Mouse (Mus musculus): ENCODE results near the gene Prkab2. TPM values are rescaled to one million over a fixed set of nuclear protein-coding genes. Genes with fewer than 3 reads are reported as not detected.

The Prkab2 gene
- total and polyA plus RNA-seq, 3 experiments: 3.3 to 7.0 TPM; not detected in 1

DNA sequence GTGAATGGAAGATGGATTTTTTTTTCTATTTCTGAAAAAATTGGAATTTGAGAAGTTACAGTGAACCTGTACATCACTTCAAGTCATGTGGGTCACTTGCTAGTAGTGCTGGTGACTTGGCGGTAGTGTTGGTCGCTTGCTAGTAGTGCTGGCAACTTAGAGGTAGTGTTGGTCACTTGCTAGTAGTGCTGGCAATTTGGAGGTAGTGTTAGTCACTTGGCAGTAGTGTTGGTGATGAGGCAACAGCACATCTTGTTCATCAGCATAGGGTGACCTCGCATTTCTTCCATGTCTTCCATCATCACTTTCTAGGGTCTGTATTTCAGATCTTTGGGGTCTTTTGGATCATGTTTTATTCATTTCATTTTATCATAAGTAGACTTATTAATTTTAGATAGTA, 18.1 kb downstream of the Prkab2 start:
- Histone ChIP-seq H3K79me2 (ENCODE audit: control insufficient read depth, insufficient read depth, low read length, poor library complexity) (no peaks in the 10 kb centered on the region; the same call in 1 of the 2 replicates), H3K9ac (ENCODE audit: control insufficient read depth, low read depth, low read length, poor library complexity, severe bottlenecking) (no peak overlapping the region), H3K36me3 (ENCODE audit: control insufficient read depth in 1 of 2, insufficient read depth in 2 of 2, low read length in 2 of 2) (no peaks in the 10 kb centered on the region), H3K27me3 (ENCODE audit: control insufficient read depth in 1 of 2, insufficient read depth in 2 of 2, low read length in 2 of 2) (no peaks in the 10 kb centered on the region), H3K4me3 (ENCODE audit: control insufficient read depth in 1 of 2, insufficient read depth in 1 of 2, low read depth in 2 of 2, low read length in 2 of 2) (no peak overlapping the region), H3K9me3 (replicated peaks; ENCODE audit: insufficient read depth, low read length) (no peaks in the 10 kb centered on the region), H3K4me1 (ENCODE audit: control insufficient read depth in 1 of 2, insufficient read depth in 2 of 2, low read length in 2 of 2) (no peaks in the 10 kb centered on the region), H3K27ac (ENCODE audit: control insufficient read depth, low read depth, low read length) (no peak overlapping the region)
- TF ChIP-seq SIN3A (IDR thresholded peaks at IDR 0.05; ENCODE audit: low read length): no peak
- no peak for TF ChIP-seq HCFC1 (IDR thresholded peaks at IDR 0.05; ENCODE audit: low read depth, low read length)
- TF ChIP-seq JUND (IDR thresholded peaks at IDR 0.05; ENCODE audit: low read depth, low read length): no peak
- TF ChIP-seq ELF1 (IDR thresholded peaks at IDR 0.05; ENCODE audit: low read depth, low read length): no peak
- no peak for TF ChIP-seq GABPA (IDR thresholded peaks at IDR 0.05; ENCODE audit: low read depth, low read length)
- TF ChIP-seq CHD2 (IDR thresholded peaks at IDR 0.05; ENCODE audit: low read length): no peak
- no peak for TF ChIP-seq POLR2A (IDR thresholded peaks at IDR 0.05; ENCODE audit: control insufficient read depth in 1 of 2, insufficient read depth in 1 of 2, low read depth in 1 of 2, low read length in 2 of 2, poor library complexity in 1 of 2)
- no peak for TF ChIP-seq CHD1 (IDR thresholded peaks at IDR 0.05; ENCODE audit: low read depth, low read length)
- no peak for DNase-seq (ENCODE audit: low read depth, low spot score)

GRCm38 (mm10) chr3:97678416-97678815, 20.4 kb downstream of the Prkab2 start:
- Histone ChIP-seq H3K36me3 (ENCODE audit: control insufficient read depth in 1 of 2, insufficient read depth in 2 of 2, low read length in 2 of 2) (peaks cover 0 to 5% of the 10 kb centered on the region in 2 experiments; a peak in 2 of 4 replicates), H3K27me3 (ENCODE audit: control insufficient read depth in 1 of 2, insufficient read depth in 2 of 2, low read length in 2 of 2) (no peaks in the 10 kb centered on the region), H3K79me2 (ENCODE audit: control insufficient read depth, insufficient read depth, low read length, poor library complexity) (no peaks in the 10 kb centered on the region; the same call in 1 of the 2 replicates), H3K9me3 (replicated peaks; ENCODE audit: insufficient read depth, low read length) (no peaks in the 10 kb centered on the region), H3K4me3 (ENCODE audit: control insufficient read depth in 1 of 2, insufficient read depth in 1 of 2, low read depth in 2 of 2, low read length in 2 of 2) (no peak overlapping the region), H3K9ac (ENCODE audit: control insufficient read depth, low read depth, low read length, poor library complexity, severe bottlenecking) (no peak overlapping the region), H3K4me1 (ENCODE audit: control insufficient read depth in 1 of 2, insufficient read depth in 2 of 2, low read length in 2 of 2) (peaks cover 0 to 2% of the 10 kb centered on the region in 2 experiments; a peak in 1 of 4 replicates), H3K27ac (ENCODE audit: control insufficient read depth, low read depth, low read length) (no peak overlapping the region)
- no peak for TF ChIP-seq MAX (IDR thresholded peaks at IDR 0.05; ENCODE audit: low read length)
- TF ChIP-seq MEF2A (IDR thresholded peaks at IDR 0.05; ENCODE audit: extremely low read depth, insufficient replicate concordance, low read depth, low read length, poor library complexity, severe bottlenecking): no peak
- TF ChIP-seq GATA1 (IDR thresholded peaks at IDR 0.05; ENCODE audit: low read depth, low read length): no peak
- no peak for TF ChIP-seq RCOR1 (IDR thresholded peaks at IDR 0.05; ENCODE audit: low read depth, low read length)
- no peak for TF ChIP-seq KAT2A (conservative IDR thresholded peaks at IDR 0.05; ENCODE audit: low read depth, low read length)
- TF ChIP-seq CHD1 (IDR thresholded peaks at IDR 0.05; ENCODE audit: low read depth, low read length): no peak
- no peak for TF ChIP-seq ELF1 (IDR thresholded peaks at IDR 0.05; ENCODE audit: low read depth, low read length)
- no peak for TF ChIP-seq TAL1 (IDR thresholded peaks at IDR 0.05; ENCODE audit: low read length)
- no peak for TF ChIP-seq SIN3A (IDR thresholded peaks at IDR 0.05; ENCODE audit: low read length)
- no peak for TF ChIP-seq EP300 (IDR thresholded peaks at IDR 0.05; ENCODE audit: low read depth in 1 of 2, low read length in 2 of 2)
- TF ChIP-seq POLR2AphosphoS5 (IDR thresholded peaks at IDR 0.05; ENCODE audit: borderline replicate concordance, low read depth, low read length): no peak
- TF ChIP-seq MYB (IDR thresholded peaks at IDR 0.05; ENCODE audit: low read depth, low read length): no peak
- no peak for TF ChIP-seq ZKSCAN1 (IDR thresholded peaks at IDR 0.05; ENCODE audit: low read depth, low read length)
- DNase-seq (ENCODE audit: low read depth, low spot score): no peak

Measured in MEL (cell line).